Mouse (Mus musculus): ENCODE data around the gene Gnai3.

DNA sequence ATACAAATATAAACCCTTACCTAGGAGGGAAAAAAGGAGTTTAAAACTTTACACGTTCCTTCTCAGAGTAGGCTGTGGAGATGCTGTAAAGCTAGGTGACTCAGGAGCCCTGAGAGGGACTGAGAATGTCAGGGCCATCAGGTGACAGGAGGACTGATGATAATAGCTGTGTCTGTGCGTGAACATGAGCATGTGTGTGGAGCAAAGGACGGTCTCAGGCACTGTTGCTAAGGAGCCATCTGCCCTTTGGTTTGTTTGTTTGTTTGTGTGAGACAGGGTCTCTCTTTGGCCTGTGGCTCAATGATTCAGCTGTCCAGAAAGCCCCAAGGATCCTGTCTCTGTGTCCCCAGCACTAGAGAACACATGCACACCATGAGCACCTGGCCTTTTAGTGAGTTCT lies 24.8 kb downstream of the Gnai3 start:
- no peak for TF ChIP-seq POLR2A (IDR thresholded peaks at IDR 0.05; ENCODE audit: insufficient read depth, low read depth, low read length)
- no peak for TF ChIP-seq CTCF (IDR thresholded peaks at IDR 0.05; ENCODE audit: insufficient read depth, low read depth, low read length)

Data from olfactory bulb, adult 2 months (tissue).